Mouse (Mus musculus) gonadal fat pad, adult 2 months (tissue): ENCODE data around the gene Slc7a11. TPM values are rescaled to one million over a fixed set of nuclear protein-coding genes. Genes with fewer than 3 reads are reported as not detected.
A peak's percentile ranks its signal among the peaks of the same experiment; 100 is the strongest.

Source experiments
- DNase-seq: peaks from one replicate; pipeline ENCODE4 v3.0.0-alpha.2; 2012; ENCODE audit warnings: low read depth
- polyA plus RNA-seq: library from polyadenylated mRNA; depleted of rRNA; stranded (reverse); fragments of >200 nt; gene quantifications from 2 replicates; pipeline ENCODE4 v1.2.3, GENCODE M21; 2012

Gene Slc7a11
- polyA plus RNA-seq, 1 experiment = 10.4 TPM

GRCm38 (mm10) chr3:50405915-50406314 lies 37.5 kb downstream of the Slc7a11 start:
- no peak for DNase-seq

- no peak for DNase-seq
Observed at GRCm38 (mm10) chr3:50388786-50389185, 54.6 kb downstream of the Slc7a11 start.

GRCm38 (mm10) chr3:50388288-50388687 lies 55.1 kb downstream of the Slc7a11 start:
- no peak for DNase-seq

GRCm38 (mm10) chr3:50387280-50387679 lies 56.1 kb downstream of the Slc7a11 start:
- DNase-seq = no peak

GRCm38 (mm10) chr3:50386561-50387221 lies 56.7 kb downstream of the Slc7a11 start:
- no peak for DNase-seq

- DNase-seq = no peak
Observed at GRCm38 (mm10) chr3:50386066-50386465, 57.3 kb downstream of the Slc7a11 start.

- no peak for DNase-seq
Observed at GRCm38 (mm10) chr3:50382729-50383128, 60.7 kb downstream of the Slc7a11 start.

DNA sequence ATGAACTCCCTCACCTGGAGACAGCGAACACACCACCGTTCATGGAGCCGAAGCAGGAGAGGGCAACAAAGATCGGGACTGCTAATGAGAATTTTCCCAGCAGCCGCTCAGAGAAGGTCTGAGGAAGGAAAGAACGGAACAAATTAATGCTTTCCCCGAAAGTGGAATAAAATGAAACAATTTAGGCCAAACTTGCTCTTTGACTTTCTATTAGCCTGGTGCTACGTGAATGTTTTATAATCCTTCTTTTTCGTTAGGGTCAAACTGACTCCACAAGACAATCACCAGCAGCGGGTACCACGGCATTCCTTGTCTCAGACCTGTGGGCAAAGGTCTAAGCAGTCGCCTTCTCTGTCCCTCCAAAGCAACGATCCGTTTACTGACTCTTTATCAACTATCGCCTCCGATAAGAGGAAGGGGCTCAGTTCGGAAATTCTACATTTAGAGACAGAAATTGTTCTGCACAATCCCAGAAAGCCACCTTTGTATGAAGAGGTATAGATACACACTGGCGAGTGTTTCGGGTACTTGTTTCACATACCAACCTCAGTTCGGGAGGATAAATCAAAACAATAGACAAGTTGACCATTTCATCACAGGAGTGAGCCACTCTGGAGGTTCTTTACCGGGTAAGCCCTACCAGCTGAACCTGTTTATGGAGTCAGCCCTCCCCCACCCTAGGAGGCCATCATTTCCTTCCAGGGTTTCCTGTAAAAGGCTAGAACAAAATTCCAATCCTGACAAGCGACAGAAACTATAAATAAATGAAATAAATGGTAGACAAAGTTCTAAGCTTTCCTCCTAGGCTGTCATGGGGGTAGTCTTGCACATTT lies 61.3 kb downstream of the Slc7a11 start:
- DNase-seq = peak; percentile 22

DNA sequence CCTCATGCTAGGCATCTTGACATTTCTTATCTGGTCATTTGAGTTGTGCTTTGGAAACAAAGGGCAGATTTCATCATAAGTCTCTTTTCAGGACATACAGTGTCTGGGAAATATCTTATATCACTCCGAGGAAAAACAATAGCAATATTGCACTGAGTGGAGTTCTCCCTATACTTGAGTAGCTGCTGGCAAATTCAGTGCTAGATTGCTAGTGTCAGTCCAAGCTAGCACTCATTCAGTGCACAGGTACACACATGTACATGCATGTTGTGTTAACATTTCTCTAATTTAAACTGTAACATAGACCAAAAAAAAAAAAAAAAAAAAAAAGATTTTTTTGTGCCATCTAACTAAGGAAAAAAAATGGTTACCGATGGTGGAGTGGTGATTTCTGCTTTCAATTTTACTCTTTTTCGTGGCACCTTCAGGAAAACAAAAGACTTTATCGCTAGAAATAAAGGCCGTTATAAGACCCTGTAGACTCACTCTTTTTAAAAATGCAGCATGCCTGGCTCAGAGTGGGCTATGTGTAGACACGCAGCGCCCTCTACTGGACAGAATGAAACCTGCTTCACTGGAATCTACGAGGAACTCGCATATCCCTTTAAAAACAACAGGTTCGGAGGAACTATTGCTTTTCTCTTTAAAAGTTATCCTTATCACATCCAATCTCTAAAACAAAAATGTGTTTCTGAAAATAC lies 62.1 kb downstream of the Slc7a11 start:
- peak; percentile 26 for DNase-seq

DNA sequence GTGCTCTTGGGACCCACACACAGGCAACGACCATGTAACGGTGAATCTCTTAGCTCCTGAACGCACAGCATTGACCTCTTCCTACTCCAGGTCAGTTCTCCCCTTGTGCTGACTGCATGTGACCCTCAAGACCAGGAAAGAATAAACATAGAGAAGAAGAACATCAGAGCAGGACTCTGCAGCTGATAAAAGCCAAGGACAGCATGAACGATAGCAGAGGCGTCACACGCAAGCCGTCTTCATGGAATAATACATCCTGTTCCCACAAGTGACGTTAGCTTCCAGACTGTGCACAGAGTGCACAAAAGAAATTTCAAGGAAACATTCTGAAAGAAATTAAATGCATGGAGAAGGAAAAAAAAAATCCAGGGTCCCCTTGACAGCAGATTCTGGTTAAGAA lies 63.5 kb downstream of the Slc7a11 start:
- DNase-seq = no peak

- DNase-seq = no peak
Observed at GRCm38 (mm10) chr3:50375477-50375876, 67.9 kb downstream of the Slc7a11 start.

- DNase-seq = no peak
Observed at GRCm38 (mm10) chr3:50369791-50370190, 73.6 kb downstream of the Slc7a11 start.

DNA sequence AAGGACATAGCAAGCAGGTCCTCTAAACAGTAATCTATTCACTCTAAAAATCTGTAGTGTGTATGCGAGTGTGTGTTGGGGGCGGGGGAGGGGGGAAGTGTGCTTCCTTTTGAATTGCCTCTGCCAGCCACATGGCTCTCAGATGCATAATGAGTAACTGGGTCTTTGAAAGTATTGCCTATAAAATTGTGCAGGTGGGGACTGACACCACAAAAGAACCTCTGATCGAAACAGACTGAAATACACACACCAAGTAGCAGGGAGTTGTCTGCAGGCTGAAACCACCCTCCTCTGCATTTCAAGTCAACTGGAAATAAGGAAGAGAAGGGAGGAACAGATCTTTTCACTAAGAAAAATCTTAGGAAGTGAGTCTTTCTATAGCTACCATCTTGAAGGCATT lies 76.2 kb downstream of the Slc7a11 start:
- no peak for DNase-seq

GRCm38 (mm10) chr3:50363659-50364058 lies 79.8 kb downstream of the Slc7a11 start:
- no peak for DNase-seq

- no peak for DNase-seq
Observed at GRCm38 (mm10) chr3:50347081-50347480, 96.3 kb downstream of the Slc7a11 start.

DNA sequence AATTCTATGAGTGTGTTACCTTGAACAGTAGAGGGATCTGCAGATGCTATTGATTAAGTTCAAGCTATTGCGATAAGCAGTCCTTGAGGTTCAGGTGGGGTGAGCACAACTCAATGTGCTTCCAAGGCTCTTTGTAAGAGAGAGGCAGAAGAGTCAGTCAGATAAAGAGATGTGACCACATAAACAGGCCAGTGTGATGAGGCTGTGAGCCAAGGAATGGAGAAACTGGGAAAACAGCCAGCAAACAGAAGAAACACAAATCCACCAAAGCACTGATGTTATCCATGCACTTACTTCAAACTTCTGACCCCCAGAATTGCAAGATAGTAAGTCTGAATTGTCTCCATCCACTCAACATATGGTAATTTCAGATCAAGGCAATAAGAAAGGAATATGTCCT lies 99.0 kb downstream of the Slc7a11 start:
- no peak for DNase-seq

GRCm38 (mm10) chr3:50324524-50324923 lies 118.9 kb downstream of the Slc7a11 start:
- DNase-seq = no peak

GRCm38 (mm10) chr3:50323881-50324280 lies 119.5 kb downstream of the Slc7a11 start:
- DNase-seq = peak; percentile 90

GRCm38 (mm10) chr3:50320862-50321261 lies 122.6 kb downstream of the Slc7a11 start:
- no peak for DNase-seq

- DNase-seq = no peak
Observed at GRCm38 (mm10) chr3:50318074-50318473, 125.3 kb downstream of the Slc7a11 start.

DNA sequence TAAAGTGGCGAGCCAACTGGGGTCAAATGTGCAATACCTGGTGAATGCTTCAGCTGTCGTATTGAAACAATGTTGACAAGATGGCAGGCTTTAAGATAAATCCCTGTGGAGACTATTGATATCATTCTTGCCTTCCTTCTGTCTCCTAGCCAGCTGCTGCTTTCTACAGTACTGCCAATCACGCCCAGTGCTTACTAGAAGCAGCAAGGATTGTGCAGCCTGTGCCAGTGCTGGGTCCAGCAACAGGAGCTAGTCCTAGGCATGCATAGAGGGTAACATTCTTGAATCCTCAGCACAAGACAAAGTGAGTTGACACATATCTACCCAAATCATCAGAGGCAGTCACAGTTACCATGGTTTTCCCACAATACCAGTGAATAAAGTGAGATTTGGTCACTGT lies 129.6 kb downstream of the Slc7a11 start:
- DNase-seq = no peak
